Mouse (Mus musculus): Measurements from ENCODE around the gene Zfp738. TPM values are rescaled to one million over a fixed set of nuclear protein-coding genes. Genes with fewer than 3 reads are reported as not detected.

The Zfp738 gene
- polyA plus RNA-seq, 1 experiment from 2014 or later: 2.0 TPM

DNA sequence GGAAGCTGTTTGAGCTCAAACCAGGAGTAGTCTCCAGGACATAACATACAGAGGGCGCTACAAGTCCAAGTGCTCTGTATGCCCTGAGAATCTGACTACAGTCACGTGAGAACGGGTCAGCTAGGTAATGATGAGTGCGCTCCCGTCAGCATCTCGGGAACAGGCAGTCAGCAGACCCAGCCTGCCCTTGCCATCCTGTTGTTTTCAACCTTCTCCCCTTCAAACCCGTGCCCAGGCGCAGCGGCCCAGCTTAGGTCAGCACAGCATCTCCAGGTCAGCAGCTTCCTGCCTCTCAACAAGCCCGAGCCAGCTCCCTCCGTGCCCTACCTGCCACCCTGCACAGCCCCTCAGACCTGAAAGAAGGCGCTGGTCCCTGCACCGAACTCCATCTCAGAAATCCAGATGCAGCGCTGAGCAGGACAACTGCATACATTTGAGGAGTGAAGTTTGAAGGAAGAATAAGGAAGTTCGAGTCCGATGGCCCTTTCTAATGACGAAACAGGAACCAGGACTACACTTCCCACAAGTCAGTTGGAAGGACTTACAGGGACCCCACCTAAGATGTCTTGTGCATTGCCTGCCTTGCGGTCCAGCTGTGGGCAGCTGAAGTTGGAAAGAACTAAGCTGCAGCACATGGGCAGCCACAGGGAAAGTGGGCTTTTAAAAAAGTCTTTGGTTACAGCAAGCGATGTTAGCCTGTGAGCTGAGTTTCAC lies 49.4 kb downstream of the Zfp738 start, which contains the start of the genes Gm49345 and Zfp729a:
Gm49345 (minus strand) TSS at position 476 of the 714 bp plus-strand sequence.
Zfp729a (minus strand) TSS at position 498 of the 714 bp plus-strand sequence.
- Histone ChIP-seq H3K4me1 (replicated peaks) (no peaks in the 10 kb centered on the region; the same call in 1 of the 2 replicates), H3K9ac (peak within 1 kb of the TSS; percentile 66), H3K4me2 (peak within 1 kb of the TSS; percentile 66), H3K4me3 (replicated peaks) (peak within 1 kb of the TSS; percentile 75), H3K27ac (replicated peaks) (peak within 1 kb of the TSS; percentile 41; the same call in 1 of the 2 replicates), H3K27me3 (no peaks in the 10 kb centered on the region), H3K9me3 (replicated peaks) (no peaks in the 10 kb centered on the region), H3K36me3 (replicated peaks) (no peaks in the 10 kb centered on the region)
- ATAC-seq (ENCODE audit: insufficient read depth): peak; percentile 95
- WGBS (ENCODE audit: insufficient replicate concordance): under 1% methylated on average over 19 of the region's 19 CpGs

DNA sequence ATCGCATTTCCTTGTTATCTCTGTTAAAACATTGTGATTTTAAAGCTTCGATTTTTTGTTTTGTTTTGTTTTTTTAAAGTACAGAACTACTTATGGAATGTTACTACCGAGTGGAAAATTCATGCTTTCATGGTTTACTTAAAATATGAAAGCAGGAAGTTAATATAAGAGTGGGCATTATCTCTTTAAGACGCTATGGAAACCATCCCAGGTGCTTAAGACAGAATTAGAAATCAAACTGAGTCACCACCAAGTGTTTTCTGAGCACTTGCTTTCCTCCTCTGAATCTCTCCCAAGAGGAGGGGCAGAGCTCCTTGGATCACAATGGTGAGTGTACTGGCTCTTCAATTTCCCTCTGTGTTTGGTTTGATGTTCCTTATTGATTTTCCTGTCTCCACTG lies 76.8 kb downstream of the Zfp738 start:
- WGBS (ENCODE audit: insufficient replicate concordance): 72% methylated on average over 4 of the region's 4 CpGs
- H3K4me3 ChIP-seq (replicated peaks): no peak overlapping the region; the same call in 1 of the 2 replicates

GRCm38 (mm10) chr13:67609066-67609876 lies 77.6 kb downstream of the Zfp738 start, which contains the start of gene Zfp729b:
Zfp729b (minus strand) TSS chr13:67609707.
- peaks cover 7% of the 10 kb centered on the region for H3K4me1 ChIP-seq (replicated peaks)
- no peaks in the 10 kb centered on the region for H3K27me3 ChIP-seq
- under 1% methylated on average over 20 of the region's 20 CpGs for WGBS (ENCODE audit: insufficient replicate concordance)
- H3K27ac ChIP-seq (replicated peaks): peak within 1 kb of the TSS; percentile 61; the same call in 1 of the 2 replicates
- H3K9ac ChIP-seq: peak within 1 kb of the TSS; percentile 65
- no peaks in the 10 kb centered on the region for H3K36me3 ChIP-seq (replicated peaks)
- H3K4me3 ChIP-seq (replicated peaks): peak within 1 kb of the TSS; percentile 76
- H3K4me2 ChIP-seq: peak within 1 kb of the TSS; percentile 71
- H3K9me3 ChIP-seq (replicated peaks): 0 out of 2 replicates have a peak, but pooled peaks cover 3% of the 10 kb centered on the region
- peak; percentile 87 for ATAC-seq (ENCODE audit: insufficient read depth)

More for the DNA sequence above, 76.8 kb downstream of the Zfp738 start:
- no peak overlapping the region for H3K27ac ChIP-seq (replicated peaks)
- 0 out of 2 replicates have a peak, but pooled peaks cover 3% of the 10 kb centered on the region for H3K9me3 ChIP-seq (replicated peaks)
- H3K4me2 ChIP-seq: peak overlapping the region; percentile 71; the same call in 1 of the 2 replicates
- ATAC-seq (ENCODE audit: insufficient read depth): no peak
- no peak overlapping the region for H3K9ac ChIP-seq
- no peaks in the 10 kb centered on the region for H3K27me3 ChIP-seq
- H3K4me1 ChIP-seq (replicated peaks): peaks cover 7% of the 10 kb centered on the region
- H3K36me3 ChIP-seq (replicated peaks): no peaks in the 10 kb centered on the region

Other genes with a start within 250 kb of the Zfp738 start
- 6.0 and 7.0 TPM in 2 replicates for gene Zfp874a, start 235.4 kb downstream of the Zfp738 start, polyA plus RNA-seq (2015; fragmentation: Nextera tagmentation; extraction: Ambion mirVana)
- 2.5 and 3.4 TPM in 2 replicates for gene Zfp874b, start 202.8 kb downstream of the Zfp738 start, polyA plus RNA-seq (2015; fragmentation: Nextera tagmentation; extraction: Ambion mirVana)
- gene Zfp58, start 186.5 kb downstream of the Zfp738 start, polyA plus RNA-seq (2015; fragmentation: Nextera tagmentation; extraction: Ambion mirVana): 2.1 and 2.4 TPM in 2 replicates
- gene Gm26965, start 160.9 kb downstream of the Zfp738 start, polyA plus RNA-seq (2015; fragmentation: Nextera tagmentation; extraction: Ambion mirVana): not detected in 2 replicates
- gene Zfp87, start 160.9 kb downstream of the Zfp738 start, polyA plus RNA-seq (2015; fragmentation: Nextera tagmentation; extraction: Ambion mirVana): 7.5 and 8.0 TPM in 2 replicates
- 3.3 and 4.3 TPM in 2 replicates for gene Zfp748, start 133.2 kb downstream of the Zfp738 start, polyA plus RNA-seq (2015; fragmentation: Nextera tagmentation; extraction: Ambion mirVana)
- 1.1 and 1.2 TPM in 2 replicates for gene Zfp729b, start 77.4 kb downstream of the Zfp738 start, polyA plus RNA-seq (2015; fragmentation: Nextera tagmentation; extraction: Ambion mirVana)
- gene Gm49345, start 49.3 kb downstream of the Zfp738 start, polyA plus RNA-seq (2015; fragmentation: Nextera tagmentation; extraction: Ambion mirVana): 0.40 TPM in 1 of 2 replicates, not detected in the other
- gene Zfp729a, start 49.3 kb downstream of the Zfp738 start, polyA plus RNA-seq (2015; fragmentation: Nextera tagmentation; extraction: Ambion mirVana): 0.75 and 1.0 TPM in 2 replicates
- gene Zfp65, start 42.1 kb upstream of the Zfp738 start, polyA plus RNA-seq (2015; fragmentation: Nextera tagmentation; extraction: Ambion mirVana): 1.4 and 1.5 TPM in 2 replicates
- 0.96 and 1.3 TPM in 2 replicates for gene Zfp85, start 68.2 kb upstream of the Zfp738 start, polyA plus RNA-seq (2015; fragmentation: Nextera tagmentation; extraction: Ambion mirVana)
- gene Zfp493, start 92.6 kb upstream of the Zfp738 start, polyA plus RNA-seq (2015; fragmentation: Nextera tagmentation; extraction: Ambion mirVana): 0.53 TPM in 2 replicates
- 1.3 and 1.4 TPM in 2 replicates for gene Zfp273, start 126.7 kb upstream of the Zfp738 start, polyA plus RNA-seq (2015; fragmentation: Nextera tagmentation; extraction: Ambion mirVana)
- gene Gm10037, start 144.0 kb upstream of the Zfp738 start, polyA plus RNA-seq (2015; fragmentation: Nextera tagmentation; extraction: Ambion mirVana): 0.18 and 0.31 TPM in 2 replicates
- gene BC048507, start 176.3 kb upstream of the Zfp738 start, polyA plus RNA-seq (2015; fragmentation: Nextera tagmentation; extraction: Ambion mirVana): not detected in 2 replicates